Mouse (Mus musculus) stomach, postnatal 0 days (tissue): Measurements from ENCODE around the gene Pheta2. TPM values are rescaled to one million over a fixed set of nuclear protein-coding genes. Genes with fewer than 3 reads are reported as not detected.

Source experiments
- ATAC-seq: fragments of 200-750 bp; cut with Nextera tagmentation; 2 replicates; pipeline ENCODE4 v1.8.0; 2017; ENCODE audit not compliant: low FRiP score, low TSS enrichment
- DNase-seq: peaks from one replicate; pipeline ENCODE4 v3.0.0-alpha.2; 2016; ENCODE audit warnings: low spot score
- H3K27ac ChIP-seq: fragments of 300-500 bp; sonication (generic); replicated peaks from 2 replicates; pipeline ENCODE4 v1.5.1; 2014; ENCODE audit warnings: mild to moderate bottlenecking, control low read depth
- H3K27me3 ChIP-seq: fragments of 300-500 bp; sonication (generic); 2 replicates; pipeline ENCODE4 v1.6.1; 2014; ENCODE audit warnings: low read length; ENCODE audit not compliant: control insufficient read depth, insufficient read depth
- H3K36me3 ChIP-seq: fragments of 300-500 bp; sonication (generic); 2 replicates; pipeline ENCODE4 v1.6.1; 2014; ENCODE audit warnings: low read length, mixed read lengths; ENCODE audit not compliant: control insufficient read depth, insufficient read depth
- H3K4me1 ChIP-seq: fragments of 300-500 bp; sonication (generic); replicated peaks from 2 replicates; pipeline ENCODE4 v1.6.1; 2014; ENCODE audit warnings: antibody characterized with exemption; ENCODE audit not compliant: control insufficient read depth, insufficient read depth
- H3K4me2 ChIP-seq: fragments of 300-500 bp; sonication (generic); replicated peaks from 2 replicates; pipeline ENCODE4 v1.6.1; 2014; ENCODE audit warnings: low read depth, mild to moderate bottlenecking, control low read depth, moderate library complexity
- H3K4me3 ChIP-seq: fragments of 300-500 bp; sonication (generic); 2 replicates; pipeline ENCODE4 v1.5.1; 2014; ENCODE audit warnings: low read depth, low read length, control low read depth
- H3K9ac ChIP-seq: fragments of 300-500 bp; sonication (generic); 2 replicates; pipeline ENCODE4 v1.6.1; 2014; ENCODE audit warnings: mild to moderate bottlenecking, low read length, control low read depth, mixed read lengths
- H3K9me3 ChIP-seq: fragments of 300-500 bp; sonication (generic); 2 replicates; pipeline ENCODE4 v1.6.1; 2016; ENCODE audit warnings: low read length; ENCODE audit not compliant: control insufficient read depth
- CTCF ChIP-seq: IDR thresholded peaks from 2 replicates; pipeline ENCODE4 v1.5.1; 2016; ENCODE audit warnings: antibody characterized with exemption, low read depth, mild to moderate bottlenecking, moderate library complexity
- EP300 ChIP-seq: optimal IDR thresholded peaks from 2 replicates; pipeline ENCODE3; 2016; ENCODE audit warnings: antibody characterized with exemption
- WGBS: fragments of 180-500 bp; shearing (Covaris S2); extraction: QIAGEN DNeasy Blood & Tissue Kit; methylation state at CpG from one replicate; pipeline ENCODE4 v1.1.7; 2014; 5-methylcytosine and 5-hydroxymethylcytosine counted together
- polyA plus RNA-seq: library from polyadenylated mRNA; unstranded; fragments of >200 nt; fragmentation: Nextera tagmentation; extraction: Ambion mirVana; gene quantifications from 2 replicates; pipeline ENCODE4 v1.2.1, GENCODE M21; 2015

The Pheta2 gene
- polyA plus RNA-seq, 1 experiment from 2014 or later = 6.3 TPM

DNA sequence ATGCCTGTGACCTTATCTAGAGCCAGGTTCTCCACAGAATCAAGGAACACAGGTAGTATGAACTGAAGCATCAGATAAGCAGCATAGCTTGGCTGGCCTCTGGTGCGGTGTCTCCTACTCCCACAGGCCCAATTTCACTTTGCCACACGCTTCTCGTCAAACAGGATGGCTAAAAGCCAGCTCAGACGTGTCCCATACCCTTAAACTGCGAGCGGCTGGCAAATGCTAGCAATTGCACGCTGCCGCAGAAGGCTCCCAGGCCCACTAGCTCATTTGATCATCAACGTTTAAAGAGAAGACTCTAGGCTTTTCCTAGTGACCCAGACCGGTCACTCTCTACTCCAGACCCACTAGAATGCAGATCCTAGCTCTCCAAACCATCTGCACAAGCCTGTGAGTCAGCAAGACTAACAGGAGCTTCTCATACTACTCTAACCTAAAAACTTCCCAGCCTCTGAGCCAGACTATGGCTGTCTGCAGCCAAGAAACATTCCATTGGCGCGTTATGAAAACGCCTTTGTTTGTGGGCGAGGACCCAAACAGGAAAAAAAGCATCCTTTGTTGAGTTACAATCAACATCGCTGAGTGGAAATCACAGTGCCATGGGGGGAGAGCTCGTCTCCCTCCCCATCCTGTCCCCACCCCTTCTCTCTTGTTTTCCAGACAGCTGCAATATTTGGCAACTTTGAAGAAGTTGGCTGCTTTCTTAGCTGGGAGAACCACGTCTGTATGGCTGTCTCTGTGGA, 37.8 kb downstream of the Pheta2 start:
- no peak for DNase-seq
- H3K9ac ChIP-seq = no peak overlapping the region
- no peak overlapping the region for H3K4me3 ChIP-seq
- H3K36me3 ChIP-seq = no peaks in the 10 kb centered on the region
- peak overlapping the region; percentile 80 for H3K27ac ChIP-seq
- H3K4me1 ChIP-seq = no peaks in the 10 kb centered on the region; the same call in 1 of the 2 replicates
- TF ChIP-seq EP300 (no peak), CTCF (no peak)
- peak; percentile 46; the same call in 1 of the 2 replicates for ATAC-seq
- H3K4me2 ChIP-seq = no peak overlapping the region
- no peaks in the 10 kb centered on the region for H3K9me3 ChIP-seq
- no peaks in the 10 kb centered on the region for H3K27me3 ChIP-seq
- 46% methylated on average over 17 of the region's 17 CpGs for WGBS

DNA sequence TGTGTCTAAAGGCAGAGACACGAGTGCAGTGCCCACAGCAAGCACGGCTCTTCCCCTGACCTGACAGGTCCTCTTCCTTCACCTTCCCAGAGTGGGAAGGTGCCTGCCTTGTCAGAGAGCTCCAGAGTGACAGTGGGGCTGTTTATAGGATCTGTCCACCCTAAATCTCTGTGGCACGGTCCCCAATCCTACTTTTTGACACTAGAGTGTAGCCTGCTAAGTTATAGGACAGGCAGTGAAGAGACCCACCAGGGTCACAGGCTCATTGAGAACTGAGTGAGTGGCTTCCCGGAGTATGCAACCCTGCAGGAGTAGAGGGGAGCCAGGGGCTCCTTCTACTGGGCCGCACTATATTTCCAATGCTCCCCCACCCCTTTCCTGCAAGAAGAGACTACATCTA, 39.0 kb downstream of the Pheta2 start:
- WGBS = 73% methylated on average over 5 of the region's 5 CpGs
- Histone ChIP-seq H3K4me2 (peak overlapping the region; percentile 72), H3K9ac (no peak overlapping the region)

DNA sequence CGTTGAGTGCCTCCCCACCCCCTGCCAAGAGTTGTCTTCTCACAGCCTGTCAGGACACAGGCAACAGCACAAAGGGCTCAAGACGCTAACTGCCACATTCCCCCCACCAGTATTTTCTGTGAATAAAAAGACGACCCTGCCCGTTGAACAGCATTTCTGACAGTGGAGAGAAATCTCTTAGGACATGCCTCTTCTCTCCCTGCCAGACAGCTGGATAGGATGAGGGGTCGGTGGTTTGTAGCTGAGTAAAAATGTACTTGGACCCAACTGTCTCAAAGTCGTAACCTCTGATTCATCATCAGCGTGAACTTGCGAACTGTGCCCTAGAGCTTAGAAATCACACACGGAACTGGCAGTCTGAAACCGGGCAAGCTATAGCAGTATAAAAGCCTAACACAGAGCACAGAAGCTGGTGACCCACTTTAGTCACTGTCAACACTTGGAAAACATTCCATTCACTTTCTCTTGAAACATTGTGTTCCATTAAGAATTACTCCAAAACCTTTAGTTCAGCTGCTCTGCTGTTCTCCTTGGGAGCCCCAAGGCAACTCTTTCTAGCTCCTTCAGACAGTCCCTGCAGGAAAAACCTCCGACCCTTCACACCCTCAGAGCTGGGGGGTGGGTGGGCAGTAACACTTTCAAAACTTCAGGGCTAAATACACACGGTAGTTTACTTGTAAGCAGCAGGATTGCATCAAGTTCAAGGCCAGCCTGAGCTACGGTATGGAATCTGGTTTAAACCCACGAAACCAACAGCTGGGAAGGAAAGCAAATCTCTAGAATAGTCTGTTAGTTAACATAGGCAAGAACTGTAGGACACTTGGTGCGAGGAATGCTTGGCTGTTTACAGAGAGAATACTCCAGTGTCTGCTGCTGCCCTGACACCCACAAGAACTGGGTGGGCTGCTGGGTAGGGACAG, 39.8 kb downstream of the Pheta2 start:
- Histone ChIP-seq H3K9me3 (no peaks in the 10 kb centered on the region), H3K4me2 (peak overlapping the region; percentile 72), H3K9ac (0 out of 2 replicates have a peak overlapping the region, but pooled peaks have one; percentile 18), H3K4me3 (peak overlapping the region; percentile 45; the same call in 1 of the 2 replicates), H3K36me3 (no peaks in the 10 kb centered on the region), H3K4me1 (no peaks in the 10 kb centered on the region; the same call in 1 of the 2 replicates), H3K27me3 (no peaks in the 10 kb centered on the region), H3K27ac (peak overlapping the region; percentile 92)
- DNase-seq = no peak
- no peak for ATAC-seq
- WGBS = 35% methylated on average over 15 of the region's 15 CpGs
- TF ChIP-seq CTCF (no peak), EP300 (no peak)

More for the DNA sequence above, 39.0 kb downstream of the Pheta2 start:
- no peaks in the 10 kb centered on the region for H3K36me3 ChIP-seq
- H3K27me3 ChIP-seq = no peaks in the 10 kb centered on the region
- H3K4me1 ChIP-seq = no peaks in the 10 kb centered on the region; the same call in 1 of the 2 replicates
- no peaks in the 10 kb centered on the region for H3K9me3 ChIP-seq
- no peak for DNase-seq
- no peak overlapping the region for H3K4me3 ChIP-seq
- ATAC-seq = no peak
- peak overlapping the region; percentile 92 for H3K27ac ChIP-seq
- TF ChIP-seq EP300 (no peak), CTCF (no peak)

GRCm38 (mm10) chr15:82379511-82379870, 40.7 kb downstream of the Pheta2 start:
- DNase-seq (no peak), ATAC-seq (peak; percentile 31; the same call in 1 of the 2 replicates)
- peak overlapping the region; percentile 92 for H3K27ac ChIP-seq

GRCm38 (mm10) chr15:82379871-82380713, 41.4 kb downstream of the Pheta2 start, which contains the start of gene Cyp2d22:
Cyp2d22 (minus strand) TSS chr15:82380260.
- DNase-seq (peak; percentile 47), ATAC-seq (peak; percentile 76)
- H3K36me3 ChIP-seq = no peaks in the 10 kb centered on the region
- H3K4me3 ChIP-seq = peak within 1 kb of the TSS; percentile 45
- no peaks in the 10 kb centered on the region for H3K9me3 ChIP-seq
- peak within 1 kb of the TSS; percentile 71 for H3K9ac ChIP-seq
- no peaks in the 10 kb centered on the region; the same call in 1 of the 2 replicates for H3K4me1 ChIP-seq
- H3K4me2 ChIP-seq = peak within 1 kb of the TSS; percentile 72
- H3K27ac ChIP-seq = peak within 1 kb of the TSS; percentile 92
- TF ChIP-seq CTCF (no peak), EP300 (no peak)
- H3K27me3 ChIP-seq = no peaks in the 10 kb centered on the region
- 9% methylated on average over 16 of the region's 24 CpGs for WGBS

More at GRCm38 (mm10) chr15:82379511-82379870, 40.7 kb downstream of the Pheta2 start:
- Histone ChIP-seq H3K9ac (peak overlapping the region; percentile 71), H3K36me3 (no peaks in the 10 kb centered on the region), H3K4me2 (peak overlapping the region; percentile 72), H3K4me1 (no peaks in the 10 kb centered on the region; the same call in 1 of the 2 replicates), H3K9me3 (no peaks in the 10 kb centered on the region), H3K27me3 (no peaks in the 10 kb centered on the region), H3K4me3 (peak overlapping the region; percentile 45)
- 30% methylated on average over 7 of the region's 7 CpGs for WGBS
- TF ChIP-seq CTCF (no peak), EP300 (no peak)
